Mouse (Mus musculus) neural tube, embryonic 15.5 days (tissue): ENCODE results near the gene Capn7. TPM values are rescaled to one million over a fixed set of nuclear protein-coding genes. Genes with fewer than 3 reads are reported as not detected.

Experiments
- ATAC-seq: fragments of 200-750 bp; cut with Nextera tagmentation; 2 replicates; pipeline ENCODE4 v1.8.0; 2017; ENCODE audit warnings: mild to moderate bottlenecking, moderate TSS enrichment, moderate library complexity; ENCODE audit not compliant: low FRiP score
- H3K27ac ChIP-seq: fragments of 300-500 bp; sonication (generic); replicated peaks from 2 replicates; pipeline ENCODE4 v1.5.1; 2015; ENCODE audit warnings: mild to moderate bottlenecking, inconsistent platforms
- H3K27me3 ChIP-seq: fragments of 300-500 bp; sonication (generic); replicated peaks from 2 replicates; pipeline ENCODE4 v1.6.1; 2015; ENCODE audit warnings: inconsistent platforms
- H3K36me3 ChIP-seq: fragments of 300-500 bp; sonication (generic); 2 replicates; pipeline ENCODE4 v1.6.1; 2015; ENCODE audit warnings: inconsistent platforms
- H3K4me1 ChIP-seq: fragments of 300-500 bp; sonication (generic); 2 replicates; pipeline ENCODE4 v1.6.1; 2015; ENCODE audit warnings: inconsistent platforms
- H3K4me2 ChIP-seq: fragments of 300-500 bp; sonication (generic); 2 replicates; pipeline ENCODE4 v1.6.1; 2015; ENCODE audit warnings: inconsistent platforms, mild to moderate bottlenecking, moderate library complexity
- H3K4me3 ChIP-seq: fragments of 300-500 bp; sonication (generic); replicated peaks from 2 replicates; pipeline ENCODE4 v1.5.1; 2015; ENCODE audit warnings: mild to moderate bottlenecking, inconsistent platforms
- H3K9ac ChIP-seq: fragments of 300-500 bp; sonication (generic); replicated peaks from 2 replicates; pipeline ENCODE4 v1.6.1; 2015; ENCODE audit warnings: mild to moderate bottlenecking, inconsistent platforms
- H3K9me3 ChIP-seq: fragments of 300-500 bp; sonication (generic); replicated peaks from 2 replicates; pipeline ENCODE4 v1.6.1; 2016; ENCODE audit warnings: inconsistent platforms
- WGBS: fragments of 180-500 bp; shearing (Covaris S2); methylation state at CpG from one replicate; pipeline ENCODE4 v1.1.7; 2015; ENCODE audit warnings: mixed read lengths; 5-methylcytosine and 5-hydroxymethylcytosine counted together
- polyA plus RNA-seq: library from polyadenylated mRNA; unstranded; fragments of >200 nt; fragmentation: Nextera tagmentation; extraction: Ambion mirVana; gene quantifications from 2 replicates; pipeline ENCODE4 v1.2.1, GENCODE M21; 2015

The Capn7 gene
- polyA plus RNA-seq, 1 experiment from 2014 or later, result 77.2 TPM

GRCm38 (mm10) chr14:31397791-31398595, 61.6 kb downstream of the Capn7 start:
- Histone ChIP-seq H3K4me2 (no peak overlapping the region), H3K9ac (no peak overlapping the region), H3K9me3 (no peaks in the 10 kb centered on the region), H3K4me3 (no peak overlapping the region), H3K27ac (no peak overlapping the region), H3K27me3 (no peaks in the 10 kb centered on the region), H3K4me1 (peaks cover 25% of the 10 kb centered on the region), H3K36me3 (no peaks in the 10 kb centered on the region; the same call in none of the 2 replicates)
- peak; percentile 58; the same call in 1 of the 2 replicates for ATAC-seq
- 75% methylated on average over 9 of the region's 9 CpGs for WGBS

GRCm38 (mm10) chr14:31398819-31399218, 62.4 kb downstream of the Capn7 start:
- H3K9ac ChIP-seq, result no peak overlapping the region
- no peaks in the 10 kb centered on the region; the same call in none of the 2 replicates for H3K36me3 ChIP-seq
- no peak overlapping the region for H3K4me3 ChIP-seq
- no peaks in the 10 kb centered on the region for H3K27me3 ChIP-seq
- H3K27ac ChIP-seq, result peak overlapping the region; percentile 68
- no peak for ATAC-seq
- H3K9me3 ChIP-seq, result no peaks in the 10 kb centered on the region
- 88% methylated on average over 11 of the region's 11 CpGs for WGBS
- no peak overlapping the region for H3K4me2 ChIP-seq
- peaks cover 25% of the 10 kb centered on the region for H3K4me1 ChIP-seq

- no peaks in the 10 kb centered on the region for H3K27me3 ChIP-seq
- no peaks in the 10 kb centered on the region for H3K9me3 ChIP-seq
- no peak overlapping the region for H3K9ac ChIP-seq
- H3K4me3 ChIP-seq, result no peak overlapping the region
- H3K36me3 ChIP-seq, result no peaks in the 10 kb centered on the region; the same call in none of the 2 replicates
- H3K4me2 ChIP-seq, result no peak overlapping the region
- WGBS, result 80% methylated on average over 3 of the region's 3 CpGs
- H3K4me1 ChIP-seq, result peaks cover 24% of the 10 kb centered on the region
- H3K27ac ChIP-seq, result no peak overlapping the region
- no peak for ATAC-seq
Observed at GRCm38 (mm10) chr14:31399271-31399670, 62.8 kb downstream of the Capn7 start.

- 86% methylated on average over 7 of the region's 7 CpGs for WGBS
- Histone ChIP-seq H3K4me3 (no peak overlapping the region), H3K27ac (no peak overlapping the region), H3K9ac (no peak overlapping the region), H3K36me3 (no peaks in the 10 kb centered on the region; the same call in 1 of the 2 replicates), H3K4me1 (peaks cover 27% of the 10 kb centered on the region), H3K4me2 (no peak overlapping the region), H3K27me3 (no peaks in the 10 kb centered on the region), H3K9me3 (no peaks in the 10 kb centered on the region)
- no peak for ATAC-seq
Observed at GRCm38 (mm10) chr14:31400246-31400645, 63.8 kb downstream of the Capn7 start.

GRCm38 (mm10) chr14:31400896-31401295, 64.5 kb downstream of the Capn7 start:
- Histone ChIP-seq H3K4me2 (no peak overlapping the region), H3K36me3 (peaks cover 4% of the 10 kb centered on the region), H3K4me3 (no peak overlapping the region), H3K9me3 (no peaks in the 10 kb centered on the region), H3K27me3 (no peaks in the 10 kb centered on the region), H3K9ac (no peak overlapping the region), H3K4me1 (peaks cover 27% of the 10 kb centered on the region), H3K27ac (no peak overlapping the region)
- WGBS, result 82% methylated on average over 11 of the region's 11 CpGs
- ATAC-seq, result no peak

- no peaks in the 10 kb centered on the region for H3K9me3 ChIP-seq
- H3K36me3 ChIP-seq, result peaks cover 8% of the 10 kb centered on the region
- H3K9ac ChIP-seq, result no peak overlapping the region
- WGBS, result 63% methylated on average over 6 of the region's 6 CpGs
- H3K4me1 ChIP-seq, result peaks cover 36% of the 10 kb centered on the region
- no peaks in the 10 kb centered on the region for H3K27me3 ChIP-seq
- no peak overlapping the region for H3K4me3 ChIP-seq
- H3K27ac ChIP-seq, result no peak overlapping the region; the same call in 1 of the 2 replicates
- no peak for ATAC-seq
- no peak overlapping the region for H3K4me2 ChIP-seq
Observed at GRCm38 (mm10) chr14:31401918-31402427, 65.5 kb downstream of the Capn7 start.

GRCm38 (mm10) chr14:31402693-31403092, 66.3 kb downstream of the Capn7 start:
- H3K4me2 ChIP-seq, result no peak overlapping the region
- H3K27ac ChIP-seq, result no peak overlapping the region; the same call in 1 of the 2 replicates
- H3K36me3 ChIP-seq, result peaks cover 8% of the 10 kb centered on the region
- H3K9ac ChIP-seq, result no peak overlapping the region
- 86% methylated on average over 5 of the region's 5 CpGs for WGBS
- no peak for ATAC-seq
- no peaks in the 10 kb centered on the region for H3K9me3 ChIP-seq
- no peaks in the 10 kb centered on the region for H3K27me3 ChIP-seq
- H3K4me3 ChIP-seq, result no peak overlapping the region
- H3K4me1 ChIP-seq, result peaks cover 41% of the 10 kb centered on the region

GRCm38 (mm10) chr14:31403556-31403955, 67.1 kb downstream of the Capn7 start:
- Histone ChIP-seq H3K27me3 (no peaks in the 10 kb centered on the region), H3K4me1 (peaks cover 43% of the 10 kb centered on the region), H3K27ac (no peak overlapping the region), H3K9me3 (no peaks in the 10 kb centered on the region), H3K4me2 (no peak overlapping the region), H3K36me3 (peaks cover 8% of the 10 kb centered on the region), H3K9ac (no peak overlapping the region), H3K4me3 (no peak overlapping the region)
- WGBS, result 82% methylated on average over 9 of the region's 9 CpGs
- no peak for ATAC-seq

GRCm38 (mm10) chr14:31403995-31404394, 67.6 kb downstream of the Capn7 start:
- Histone ChIP-seq H3K4me1 (peaks cover 42% of the 10 kb centered on the region), H3K36me3 (peaks cover 8% of the 10 kb centered on the region), H3K27me3 (no peaks in the 10 kb centered on the region), H3K9ac (no peak overlapping the region), H3K4me2 (no peak overlapping the region), H3K9me3 (no peaks in the 10 kb centered on the region), H3K4me3 (no peak overlapping the region), H3K27ac (no peak overlapping the region)
- ATAC-seq, result no peak
- 71% methylated on average over 8 of the region's 8 CpGs for WGBS

GRCm38 (mm10) chr14:31404663-31405062, 68.2 kb downstream of the Capn7 start:
- no peak for ATAC-seq
- WGBS, result 95% methylated on average over 4 of the region's 4 CpGs

GRCm38 (mm10) chr14:31405652-31406051, 69.2 kb downstream of the Capn7 start:
- 82% methylated on average over 6 of the region's 6 CpGs for WGBS
- Histone ChIP-seq H3K4me1 (peaks cover 36% of the 10 kb centered on the region), H3K27ac (no peak overlapping the region), H3K9ac (no peak overlapping the region), H3K36me3 (peaks cover 15% of the 10 kb centered on the region), H3K27me3 (no peaks in the 10 kb centered on the region), H3K9me3 (no peaks in the 10 kb centered on the region), H3K4me2 (no peak overlapping the region), H3K4me3 (no peak overlapping the region)
- ATAC-seq, result no peak

More at GRCm38 (mm10) chr14:31404663-31405062, 68.2 kb downstream of the Capn7 start:
- peaks cover 39% of the 10 kb centered on the region for H3K4me1 ChIP-seq
- no peak overlapping the region for H3K4me2 ChIP-seq
- H3K27me3 ChIP-seq, result no peaks in the 10 kb centered on the region
- H3K4me3 ChIP-seq, result no peak overlapping the region
- no peak overlapping the region for H3K9ac ChIP-seq
- no peak overlapping the region for H3K27ac ChIP-seq
- no peaks in the 10 kb centered on the region for H3K9me3 ChIP-seq
- peaks cover 8% of the 10 kb centered on the region for H3K36me3 ChIP-seq
